Mouse (Mus musculus) lung, adult 2 months (tissue): Measurements from ENCODE around the gene Lims1.
A peak's percentile ranks its signal among the peaks of the same experiment; 100 is the strongest.

Experiments used
- CTCF ChIP-seq: fragments of 200-500 bp; IDR thresholded peaks from 2 replicates; pipeline ENCODE4 v1.5.1; 2011; ENCODE audit warnings: mild to moderate bottlenecking, low read length, control low read depth; ENCODE audit not compliant: insufficient read depth
- POLR2A ChIP-seq: fragments of 200-500 bp; IDR thresholded peaks from 2 replicates; pipeline ENCODE4 v1.6.1; 2011; ENCODE audit warnings: low read depth, mild to moderate bottlenecking, control low read depth, low read length, borderline replicate concordance; ENCODE audit errors: extremely low read depth

- TF ChIP-seq POLR2A (no peak), CTCF (peak; percentile 69)
Measured at GRCm38 (mm10) chr10:58377592-58378197, 54.4 kb downstream of the Lims1 start.
